Mouse (Mus musculus) Patski (cell line): ENCODE measurements at regions not wholly inside any gene's neighbourhood (a gene's known extent, or its start where the extent isn't known, plus 50 kb on each side); places are given as distances from the start of the nearest gene placed in this dataset.
A peak's percentile ranks its signal among the peaks of the same experiment; 100 is the strongest.

Source experiments
- ATAC-seq: fragments of 100-300 bp; one replicate; pipeline ENCODE4 v1.8.0; 2021
- CTCF ChIA-PET: fragments of 350-600 bp; sonication (Branson Sonifier 250); formaldehyde crosslinking; loops from one replicate; lab custom pipeline; 2022; ENCODE audit warnings: inconsistent platforms; lab: Charles Lee
- POLR2A ChIA-PET: fragments of 350-600 bp; sonication (Branson Sonifier 250); formaldehyde crosslinking; loops from one replicate; lab custom pipeline; 2022; ENCODE audit warnings: antibody characterized with exemption, inconsistent platforms; lab: Charles Lee
- DNase-seq: peaks from one replicate; pipeline ENCODE4 v3.0.0-alpha.2; 2011; ENCODE audit warnings: low read depth, low spot score
- H3K27me3 ChIP-seq: fragments of 371-371 bp; one replicate; pipeline ENCODE4 v1.5.1; 2021
- CTCF ChIP-seq: fragments of 100-300 bp; IDR thresholded peaks from one replicate; pipeline ENCODE4 v1.5.1; 2021
- in situ Hi-C: fragments of 300-500 bp; cut with MboI; formaldehyde crosslinking; loops from 3 replicates; pipeline ENCODE4 v1.11.1; 2018; ENCODE audit warnings: low pct_unique_long_range_greater_than_20kb, mixed read lengths

DNA sequence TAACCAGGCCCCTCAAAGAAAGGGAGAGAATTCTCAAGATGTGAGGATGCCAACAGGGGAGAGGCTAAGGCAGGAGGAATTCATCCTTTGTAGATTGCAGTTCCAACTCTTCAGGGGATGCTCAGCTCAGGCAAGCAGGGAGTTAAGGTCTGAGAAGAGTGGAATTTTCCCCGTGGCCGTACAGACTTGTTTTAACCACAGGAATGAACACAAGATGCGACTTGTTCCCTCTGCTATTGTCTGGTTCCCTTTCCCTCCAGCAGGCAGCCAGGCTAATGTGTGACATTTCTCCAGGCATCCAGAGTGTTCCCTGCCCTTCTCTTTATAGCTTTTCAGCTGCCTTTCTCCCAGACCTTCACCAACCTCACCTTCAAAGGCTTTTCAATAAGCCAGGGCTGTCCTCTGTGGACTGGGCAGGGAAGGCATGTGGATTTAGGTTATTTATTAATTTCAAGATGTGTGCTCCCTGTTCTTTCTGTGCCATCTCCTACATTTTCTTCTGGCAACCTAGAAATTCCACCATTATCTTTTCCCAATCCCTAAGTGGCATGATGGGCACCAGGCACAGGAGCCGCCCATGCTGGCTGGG is 198.6 kb upstream of the Camk1g start:
- in situ Hi-C loops, result no loop called here
- TF ChIP-seq CTCF, result no peak
- DNase-seq (no peak), ATAC-seq (peak; percentile 80)
- ChIA-PET CTCF (interaction anchor here (1.3 to 1.6 kb wide), 3 partner anchors 10 to 20 kb away, joined by 3 to 5 read pairs (median 4); no protein-coding TSS in a partner anchor), POLR2A (interaction anchor here (0.6 kb wide), 1 partner anchor 10 kb away, joined by 6 read pairs; no protein-coding TSS in a partner anchor)
- no peaks in the 10 kb centered on the region for H3K27me3 ChIP-seq

DNA sequence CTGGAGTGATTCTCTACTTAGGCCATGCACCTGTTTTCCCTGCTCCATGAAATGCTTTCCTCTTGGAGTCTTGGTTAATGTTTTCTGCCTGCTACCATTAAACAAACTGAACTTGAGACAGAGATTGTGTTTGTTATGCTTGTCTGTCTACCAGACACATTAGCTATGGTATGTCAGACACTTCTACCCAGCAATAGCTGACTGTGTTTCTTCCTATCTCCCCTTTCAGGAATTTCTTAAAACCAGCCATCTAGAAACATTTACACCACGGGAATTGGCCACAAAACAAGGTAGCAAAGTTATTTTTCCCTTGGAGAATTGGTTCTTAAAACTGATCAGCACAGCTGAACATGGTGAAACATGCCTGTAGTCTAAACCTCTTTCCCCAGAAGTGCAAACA is 197.1 kb upstream of the Camk1g start:
- in situ Hi-C loops, result no loop called here
- TF ChIP-seq CTCF, result no peak
- ChIA-PET CTCF (interaction anchor here (0.9 to 2.2 kb wide), 7 partner anchors 8 to 67 kb away, joined by 3 to 10 read pairs (median 4); no protein-coding TSS in a partner anchor), POLR2A (no interaction called here)
- DNase-seq (no peak), ATAC-seq (peak; percentile 51)
- no peaks in the 10 kb centered on the region for H3K27me3 ChIP-seq

DNA sequence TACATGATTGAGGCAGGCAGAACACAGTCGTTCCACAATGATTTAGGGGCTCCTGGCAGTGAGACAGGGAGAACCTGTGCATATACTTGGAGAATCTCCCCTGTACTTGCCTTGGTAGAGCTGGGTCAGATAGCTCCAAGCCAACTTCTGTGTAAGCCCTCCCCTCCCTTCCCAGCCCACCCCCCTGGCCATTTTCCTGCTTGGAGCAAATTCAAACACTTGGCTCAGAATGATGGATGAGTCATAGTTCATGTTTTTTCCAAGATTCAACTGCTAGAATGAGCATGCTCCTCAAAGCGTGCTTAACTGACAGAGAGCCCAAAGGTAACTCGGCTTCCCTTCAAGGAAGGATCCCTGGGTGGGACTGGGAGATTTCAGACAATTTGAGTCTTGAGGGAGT is 194.1 kb upstream of the Camk1g start:
- no peaks in the 10 kb centered on the region for H3K27me3 ChIP-seq
- in situ Hi-C loops, result no loop called here
- ChIA-PET POLR2A (no interaction called here), CTCF (interaction anchor here (0.7 to 2.1 kb wide), 5 partner anchors 10 to 60 kb away, joined by 3 to 6 read pairs (median 4); no protein-coding TSS in a partner anchor)
- ATAC-seq, result no peak
- TF ChIP-seq CTCF, result no peak
- DNase-seq, result no peak

DNA sequence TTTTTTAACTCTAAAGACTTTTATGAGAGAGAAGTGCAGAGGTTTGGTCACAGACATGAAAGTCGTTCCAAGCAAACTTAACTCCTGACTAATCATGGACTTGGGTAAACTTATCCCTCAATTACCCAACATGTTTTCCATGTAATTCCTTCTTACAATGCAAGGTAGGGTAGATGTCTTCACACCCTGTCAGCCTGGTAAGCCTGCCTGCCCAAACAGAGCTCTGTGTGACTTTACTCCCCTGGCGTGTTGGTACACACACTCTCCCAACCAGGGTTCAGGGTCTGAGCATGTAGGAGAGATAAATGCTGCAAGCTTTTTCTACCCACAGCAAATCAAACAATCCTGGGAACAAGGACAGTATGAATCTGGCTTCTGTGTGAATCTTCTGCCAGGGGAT is 192.1 kb upstream of the Camk1g start:
- ATAC-seq (no peak), DNase-seq (no peak)
- TF ChIP-seq CTCF, result no peak
- H3K27me3 ChIP-seq, result no peaks in the 10 kb centered on the region
- CTCF ChIA-PET, result interaction anchor here (0.9 to 2.1 kb wide), 3 partner anchors 9 to 23 kb away, joined by 3 to 6 read pairs (median 4); no protein-coding TSS in a partner anchor
- POLR2A ChIA-PET, result interaction anchor here (0.6 kb wide), 1 partner anchor 143 kb away, joined by 3 read pairs; no protein-coding TSS in a partner anchor
- in situ Hi-C loops, result no loop called here

DNA sequence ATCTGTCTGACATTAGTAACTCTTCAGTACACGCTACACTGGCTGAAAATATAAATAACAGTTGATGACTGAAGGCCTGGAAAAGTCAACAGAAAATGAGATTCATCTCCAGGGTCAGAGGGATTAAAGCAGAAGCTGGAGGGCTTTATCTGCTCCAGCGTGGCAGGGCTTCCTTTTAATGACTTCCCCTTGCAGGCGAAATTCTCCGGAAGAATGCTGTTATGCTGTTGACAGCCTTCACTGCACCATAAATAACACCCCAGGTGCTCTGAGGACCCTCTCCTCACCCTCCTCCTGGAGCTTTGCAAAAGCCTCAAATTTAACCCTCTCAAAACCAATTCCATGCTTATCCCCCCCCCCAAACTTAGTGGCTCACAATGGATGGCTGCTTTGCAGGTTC is 188.0 kb upstream of the Camk1g start:
- H3K27me3 ChIP-seq, result no peaks in the 10 kb centered on the region
- DNase-seq (no peak), ATAC-seq (peak; percentile 31)
- TF ChIP-seq CTCF, result no peak
- in situ Hi-C loops, result no loop called here
- POLR2A ChIA-PET, result no interaction called here
- CTCF ChIA-PET, result interaction anchor here (0.9 to 1.0 kb wide), 2 partner anchors 9 to 18 kb away, joined by 3 read pairs; no protein-coding TSS in a partner anchor

DNA sequence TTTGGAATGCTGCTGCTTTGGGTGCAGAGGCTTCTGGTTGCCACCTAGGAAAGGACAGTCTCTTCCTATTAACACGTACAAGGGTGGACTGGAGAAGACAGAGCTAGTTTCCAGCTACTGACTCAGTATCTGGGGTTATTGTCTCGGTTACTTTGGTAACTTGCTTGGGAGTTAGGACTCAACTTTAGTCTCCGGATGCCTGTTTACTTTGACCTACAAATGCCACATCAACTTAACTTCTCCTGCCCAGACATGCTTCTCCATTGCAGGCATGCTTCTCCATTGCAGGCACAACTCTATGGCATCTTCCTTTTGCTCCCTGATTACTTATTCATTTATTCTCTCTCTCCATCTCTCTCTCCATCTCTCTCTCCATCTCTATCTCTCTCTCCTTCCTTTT is 184.6 kb upstream of the Camk1g start:
- in situ Hi-C loops, result no loop called here
- no peak for ATAC-seq
- CTCF ChIA-PET, result interaction anchor here (1.1 to 1.5 kb wide), 2 partner anchors 9 to 14 kb away, joined by 3 to 4 read pairs; no protein-coding TSS in a partner anchor
- no peak for DNase-seq
- POLR2A ChIA-PET, result no interaction called here
- H3K27me3 ChIP-seq, result no peaks in the 10 kb centered on the region
- no peak for TF ChIP-seq CTCF

DNA sequence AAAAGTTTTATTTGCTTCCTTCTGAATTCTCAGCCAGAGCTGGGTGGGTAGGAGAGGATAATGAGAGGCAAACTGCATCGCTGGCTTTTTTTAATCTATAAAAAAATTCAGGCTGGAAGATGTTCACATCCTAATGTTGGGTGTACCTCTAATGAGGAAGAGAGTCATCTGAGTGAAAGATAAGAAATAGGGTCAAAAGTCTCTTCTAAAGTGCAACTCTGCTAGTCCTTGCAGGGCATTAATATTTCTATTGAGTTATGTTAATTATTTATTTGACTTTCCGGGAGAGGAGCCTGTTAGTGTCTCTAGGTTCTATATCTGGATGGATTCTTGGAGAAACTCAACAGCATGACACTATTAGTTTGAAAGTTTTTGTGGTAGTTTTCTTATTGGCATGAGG is 182.2 kb upstream of the Camk1g start:
- no peak for ATAC-seq
- CTCF ChIA-PET, result no interaction called here
- POLR2A ChIA-PET, result no interaction called here

DNA sequence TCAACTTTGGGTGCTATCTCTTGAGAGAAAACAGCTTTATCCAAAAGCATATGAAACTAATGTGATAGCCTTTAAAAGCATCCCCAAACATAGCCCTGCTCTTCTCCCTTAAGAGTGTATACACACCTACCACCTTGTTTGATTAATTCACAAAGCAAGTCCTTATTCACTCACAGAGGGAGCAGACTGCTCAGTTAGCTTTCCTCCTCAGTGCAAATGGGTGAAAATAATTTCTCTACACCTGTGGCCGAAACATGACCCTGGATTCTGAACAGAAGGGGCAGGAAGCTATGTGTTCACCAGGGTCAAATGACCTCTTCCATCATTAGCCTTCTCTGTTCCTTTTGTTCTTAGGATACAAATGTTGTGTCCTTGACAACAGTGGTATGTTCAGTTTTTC is 181.2 kb upstream of the Camk1g start:
- DNase-seq (no peak), ATAC-seq (no peak)
- in situ Hi-C loops, result no loop called here
- CTCF ChIA-PET, result interaction anchor here (1.7 kb wide), 1 partner anchor 16 kb away, joined by 7 read pairs; no protein-coding TSS in a partner anchor
- TF ChIP-seq CTCF, result no peak
- no peaks in the 10 kb centered on the region for H3K27me3 ChIP-seq
- POLR2A ChIA-PET, result no interaction called here

More for the DNA sequence above, 182.2 kb upstream of the Camk1g start:
- in situ Hi-C loops, result no loop called here
- no peak for TF ChIP-seq CTCF
- H3K27me3 ChIP-seq, result no peaks in the 10 kb centered on the region
- DNase-seq, result no peak

DNA sequence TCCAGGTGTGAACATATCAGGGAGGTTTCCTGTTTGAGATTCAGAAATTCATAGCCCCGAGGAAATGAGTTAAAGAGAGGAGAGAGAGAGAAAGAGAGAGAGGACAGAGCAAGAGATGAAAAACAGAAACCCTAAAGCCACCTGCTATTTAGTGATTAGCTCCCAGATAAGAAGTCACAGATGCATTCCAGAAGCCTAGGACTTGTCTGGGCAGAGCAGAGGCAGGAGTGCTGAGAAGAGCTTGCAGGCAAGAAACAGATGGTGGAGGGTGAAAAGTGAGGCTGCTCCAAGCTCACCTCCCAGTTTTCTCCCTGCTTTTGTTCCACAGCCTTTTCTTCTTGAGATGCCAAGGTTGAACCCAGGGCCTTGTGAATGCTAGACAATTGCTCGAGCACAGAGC is 180.7 kb upstream of the Camk1g start:
- in situ Hi-C loops, result no loop called here
- no peak for TF ChIP-seq CTCF
- ChIA-PET CTCF (interaction anchor here (1.7 kb wide), 1 partner anchor 16 kb away, joined by 7 read pairs; no protein-coding TSS in a partner anchor), POLR2A (no interaction called here)
- DNase-seq (no peak), ATAC-seq (no peak)
- no peaks in the 10 kb centered on the region for H3K27me3 ChIP-seq

DNA sequence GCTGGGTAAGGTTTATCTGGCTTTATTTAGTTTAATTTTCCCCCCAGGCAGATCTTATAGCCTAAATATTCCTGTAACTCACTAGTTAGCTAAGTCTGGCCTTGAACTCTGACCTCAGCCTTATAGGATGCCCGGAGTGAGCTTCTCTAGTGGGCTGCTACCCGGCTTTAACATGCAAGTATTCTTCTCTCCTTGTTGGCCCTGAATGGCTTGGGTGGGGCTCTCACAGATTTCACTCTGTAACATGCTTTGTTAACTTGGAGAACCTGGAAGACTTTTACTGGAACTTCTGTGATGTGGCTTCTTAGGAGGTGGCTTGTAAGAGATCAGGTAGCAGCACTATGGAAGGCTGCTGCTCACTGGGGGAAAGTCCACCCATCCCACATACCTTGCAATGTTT is 177.3 kb upstream of the Camk1g start:
- ATAC-seq (no peak), DNase-seq (no peak)
- CTCF ChIA-PET, result interaction anchor here (1.5 kb wide), 1 partner anchor 32 kb away, joined by 3 read pairs; no protein-coding TSS in a partner anchor
- no peaks in the 10 kb centered on the region for H3K27me3 ChIP-seq
- no peak for TF ChIP-seq CTCF
- in situ Hi-C loops, result no loop called here
- POLR2A ChIA-PET, result no interaction called here

DNA sequence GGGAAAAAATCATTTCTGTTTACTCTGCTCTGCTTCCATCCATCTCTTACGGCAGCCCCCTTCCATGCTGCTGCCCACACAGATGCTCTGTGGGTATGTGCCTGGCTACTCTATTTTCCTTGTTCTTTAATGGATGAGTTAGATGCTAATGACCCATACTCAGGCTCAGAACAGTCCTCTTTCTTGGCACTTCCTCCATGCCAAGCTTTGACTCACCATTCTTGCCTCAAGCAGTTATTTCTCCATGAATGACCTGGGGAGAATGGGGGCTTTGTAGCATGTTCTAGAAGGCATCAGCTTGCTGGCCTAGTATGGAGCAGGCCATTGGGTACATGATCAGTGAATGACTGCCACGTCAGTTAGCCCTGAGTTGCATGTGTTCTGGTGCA is 175.9 kb upstream of the Camk1g start:
- ATAC-seq (peak; percentile 86), DNase-seq (peak; percentile 79)
- ChIA-PET POLR2A (no interaction called here), CTCF (interaction anchor here (0.9 to 1.4 kb wide), 3 partner anchors 8 to 33 kb away, joined by 3 to 5 read pairs (median 3); no protein-coding TSS in a partner anchor)
- H3K27me3 ChIP-seq, result no peaks in the 10 kb centered on the region
- in situ Hi-C loops, result no loop called here
- TF ChIP-seq CTCF, result no peak
